27 mouse cellular contexts compared by ENCODE assay signal in genomic region chr15:94004911-94005310, GRCm38 (mm10).
DNase-seq lines count a peak whose midpoint lies in the region; ATAC-seq lines count a peak whose summit lies in the region.
"Had no signal": no experiment of that assay in that cellular context is flagged by ENCODE, and none has a peak within 500 bp of the region (broad histone marks: within the 10 kb centered on the region; RNA-seq: fewer than 3 reads in every experiment).

No protein-coding gene starts in this region.

- WGBS in heart, embryonic 10.5 days, result 15% methylated on average over 4 of the region's 4 CpGs
- 16% methylated on average over 4 of the region's 4 CpGs for WGBS in heart, embryonic 11.5 days (ENCODE audit: insufficient replicate concordance)
- WGBS in intestine, embryonic 15.5 days, result 35% methylated on average over 4 of the region's 4 CpGs
- WGBS in intestine, embryonic 16.5 days, result 44% methylated on average over 4 of the region's 4 CpGs
- 42% methylated on average over 4 of the region's 4 CpGs for WGBS in midbrain, embryonic 13.5 days
- WGBS in midbrain, embryonic 14.5 days, result 47% methylated on average over 4 of the region's 4 CpGs

- H3K4me1 ChIP-seq in heart, embryonic 10.5 days, result peaks cover 27% of the 10 kb centered on the region
- peaks cover 2% of the 10 kb centered on the region for H3K4me1 ChIP-seq in heart, embryonic 11.5 days (ENCODE audit: control insufficient read depth, insufficient read depth, low read length)
- H3K4me1 ChIP-seq in intestine, embryonic 15.5 days (replicated peaks), result 0 out of 2 replicates have a peak, but pooled peaks cover 10% of the 10 kb centered on the region
- peaks cover 6% of the 10 kb centered on the region for H3K4me1 ChIP-seq in intestine, embryonic 16.5 days (ENCODE audit: control insufficient read depth, insufficient read depth, low read length)
- peaks cover 2% of the 10 kb centered on the region; the same call in 1 of the 2 replicates for H3K4me1 ChIP-seq in midbrain, embryonic 13.5 days (replicated peaks)
- H3K4me1 ChIP-seq in midbrain, embryonic 14.5 days (ENCODE audit: control insufficient read depth, insufficient read depth, low read length), result no peaks in the 10 kb centered on the region

- H3K27ac ChIP-seq in heart, embryonic 10.5 days, result peak overlapping the region; percentile 47
- H3K27ac ChIP-seq in heart, embryonic 11.5 days (ENCODE audit: low read depth, low read length), result no peak overlapping the region
- H3K27ac ChIP-seq in intestine, embryonic 15.5 days, result 0 out of 2 replicates have a peak overlapping the region, but pooled peaks have one; percentile 9
- no peak overlapping the region for H3K27ac ChIP-seq in intestine, embryonic 16.5 days (ENCODE audit: low read length)
- no peak overlapping the region for H3K27ac ChIP-seq in midbrain, embryonic 13.5 days
- no peak overlapping the region for H3K27ac ChIP-seq in midbrain, embryonic 14.5 days (replicated peaks; ENCODE audit: low read depth, low read length)
- H3K27ac ChIP-seq: embryonic facial prominence, embryonic 15.5 days; heart, adult 2 months; hindbrain, embryonic 13.5 days; kidney, postnatal 0 days; limb, embryonic 12.5 days; macrophage had no signal

- H3K9ac ChIP-seq in heart, embryonic 11.5 days (ENCODE audit: low read depth, low read length), result no peak overlapping the region
- H3K9ac ChIP-seq in intestine, embryonic 15.5 days, result no peak overlapping the region
- no peak overlapping the region for H3K9ac ChIP-seq in intestine, embryonic 16.5 days (ENCODE audit: low read depth, low read length)
- no peak overlapping the region for H3K9ac ChIP-seq in midbrain, embryonic 13.5 days (replicated peaks)
- H3K9ac ChIP-seq in midbrain, embryonic 14.5 days (replicated peaks; ENCODE audit: low read length), result no peak overlapping the region
- H3K9ac ChIP-seq: embryonic facial prominence, embryonic 15.5 days; hindbrain, embryonic 13.5 days; limb, embryonic 12.5 days; liver, postnatal 0 days had no signal

- no peaks in the 10 kb centered on the region for H3K36me3 ChIP-seq in heart, embryonic 10.5 days
- no peaks in the 10 kb centered on the region for H3K36me3 ChIP-seq in heart, embryonic 11.5 days (ENCODE audit: control insufficient read depth, insufficient read depth, low read length)
- no peaks in the 10 kb centered on the region for H3K36me3 ChIP-seq in intestine, embryonic 15.5 days
- H3K36me3 ChIP-seq in intestine, embryonic 16.5 days (ENCODE audit: control insufficient read depth, insufficient read depth, low read length), result no peaks in the 10 kb centered on the region
- no peaks in the 10 kb centered on the region for H3K36me3 ChIP-seq in midbrain, embryonic 13.5 days
- H3K36me3 ChIP-seq in midbrain, embryonic 14.5 days (ENCODE audit: control insufficient read depth, insufficient read depth, low read length), result no peaks in the 10 kb centered on the region
- H3K36me3 ChIP-seq: embryonic facial prominence, embryonic 15.5 days; hindbrain, embryonic 13.5 days; limb, embryonic 12.5 days had no signal

- no peak overlapping the region for H3K4me2 ChIP-seq in heart, embryonic 11.5 days
- no peak overlapping the region for H3K4me2 ChIP-seq in intestine, embryonic 15.5 days (replicated peaks)
- no peak overlapping the region for H3K4me2 ChIP-seq in intestine, embryonic 16.5 days (ENCODE audit: low read depth, low read length)
- no peak overlapping the region for H3K4me2 ChIP-seq in midbrain, embryonic 13.5 days (replicated peaks)
- H3K4me2 ChIP-seq in midbrain, embryonic 14.5 days (ENCODE audit: low read length), result no peak overlapping the region
- H3K4me2 ChIP-seq: embryonic facial prominence, embryonic 15.5 days; hindbrain, embryonic 13.5 days; limb, embryonic 12.5 days; liver, embryonic 11.5 days had no signal

- ATAC-seq in heart, embryonic 11.5 days (replicated peaks; ENCODE audit: insufficient number of reproducible peaks, low FRiP score, low TSS enrichment), result no peak
- no peak for ATAC-seq in intestine, embryonic 15.5 days
- no peak for ATAC-seq in intestine, embryonic 16.5 days
- ATAC-seq in midbrain, embryonic 13.5 days, result 0 out of 2 replicates have a peak, but pooled peaks have one; percentile 34
- no peak for ATAC-seq in midbrain, embryonic 14.5 days (ENCODE audit: low FRiP score, low TSS enrichment)
- ATAC-seq: CD4-positive, CD25-positive, alpha-beta regulatory T cell, adult 4 months; forebrain, embryonic 16.5 days; inflammation-experienced regulatory T-cells, adult 6 months; liver, postnatal 0 days had no signal

- no peaks in the 10 kb centered on the region for H3K27me3 ChIP-seq in heart, embryonic 10.5 days (ENCODE audit: insufficient read depth, poor library complexity, severe bottlenecking)
- H3K27me3 ChIP-seq in heart, embryonic 11.5 days (ENCODE audit: control insufficient read depth, insufficient read depth, low read length), result no peaks in the 10 kb centered on the region
- H3K27me3 ChIP-seq in intestine, embryonic 15.5 days (replicated peaks), result no peaks in the 10 kb centered on the region
- H3K27me3 ChIP-seq in intestine, embryonic 16.5 days (replicated peaks; ENCODE audit: control insufficient read depth, insufficient read depth, low read length), result no peaks in the 10 kb centered on the region
- no peaks in the 10 kb centered on the region for H3K27me3 ChIP-seq in midbrain, embryonic 13.5 days
- H3K27me3 ChIP-seq in midbrain, embryonic 14.5 days (ENCODE audit: control insufficient read depth, insufficient read depth, low read length), result no peaks in the 10 kb centered on the region
- H3K27me3 ChIP-seq: embryonic facial prominence, embryonic 15.5 days; hindbrain, embryonic 13.5 days; limb, embryonic 12.5 days had no signal

- no peaks in the 10 kb centered on the region for H3K9me3 ChIP-seq in heart, embryonic 10.5 days
- H3K9me3 ChIP-seq in heart, embryonic 11.5 days (replicated peaks; ENCODE audit: control insufficient read depth, low read length), result no peaks in the 10 kb centered on the region
- no peaks in the 10 kb centered on the region for H3K9me3 ChIP-seq in intestine, embryonic 15.5 days
- no peaks in the 10 kb centered on the region for H3K9me3 ChIP-seq in intestine, embryonic 16.5 days (ENCODE audit: control insufficient read depth, low read length)
- no peaks in the 10 kb centered on the region for H3K9me3 ChIP-seq in midbrain, embryonic 13.5 days
- H3K9me3 ChIP-seq in midbrain, embryonic 14.5 days (ENCODE audit: control insufficient read depth, low read length), result no peaks in the 10 kb centered on the region
- H3K9me3 ChIP-seq: embryonic facial prominence, embryonic 15.5 days; hindbrain, embryonic 13.5 days; limb, embryonic 12.5 days had no signal

- DNase-seq in heart, embryonic 10.5 days (ENCODE audit: low spot score), result no peak
- DNase-seq in midbrain, embryonic 14.5 days, result no peak
- DNase-seq in yolk sac, embryonic 10.5 days (ENCODE audit: low spot score), result peak; percentile 23
- DNase-seq in layer of hippocampus, adult 18-20 months (ENCODE audit: low spot score in 2 of 2), result no peak
- DNase-seq: adrenal gland, postnatal 25 days; cerebellum, adult 11 months; cerebellum, adult 9-11 months; gastrocnemius, postnatal 14 days; heart, adult 2 months; liver, postnatal 0 days; right cerebral cortex, adult 18-20 months; right cerebral cortex, postnatal 4 days; thymus, adult 18-20 months; thymus, postnatal 36 days had no signal

- 0 out of 2 replicates have a peak overlapping the region, but pooled peaks have one; percentile 8 for H3K4me3 ChIP-seq in heart, embryonic 10.5 days
- H3K4me3 ChIP-seq in heart, embryonic 11.5 days (ENCODE audit: low read depth, low read length), result no peak overlapping the region
- H3K4me3 ChIP-seq in intestine, embryonic 15.5 days (replicated peaks), result no peak overlapping the region
- no peak overlapping the region for H3K4me3 ChIP-seq in intestine, embryonic 16.5 days (ENCODE audit: low read length)
- H3K4me3 ChIP-seq in midbrain, embryonic 13.5 days (replicated peaks), result no peak overlapping the region
- H3K4me3 ChIP-seq in midbrain, embryonic 14.5 days (replicated peaks; ENCODE audit: low read depth, low read length), result no peak overlapping the region
- H3K4me3 ChIP-seq: embryonic facial prominence, embryonic 15.5 days; heart, adult 2 months; hindbrain, embryonic 13.5 days; limb, embryonic 12.5 days had no signal

Comparison
In these comparisons a context has a peak if more than half of its experiments do, and no peak if none do; other contexts are left out.
1. H3K27ac ChIP-seq: peak in heart, embryonic 10.5 days (single experiment) and intestine, embryonic 15.5 days (single experiment); none in heart, embryonic 11.5 days (single experiment), intestine, embryonic 16.5 days (single experiment), midbrain, embryonic 13.5 days (single experiment) and midbrain, embryonic 14.5 days (single experiment).